In the genomic region with DNA sequence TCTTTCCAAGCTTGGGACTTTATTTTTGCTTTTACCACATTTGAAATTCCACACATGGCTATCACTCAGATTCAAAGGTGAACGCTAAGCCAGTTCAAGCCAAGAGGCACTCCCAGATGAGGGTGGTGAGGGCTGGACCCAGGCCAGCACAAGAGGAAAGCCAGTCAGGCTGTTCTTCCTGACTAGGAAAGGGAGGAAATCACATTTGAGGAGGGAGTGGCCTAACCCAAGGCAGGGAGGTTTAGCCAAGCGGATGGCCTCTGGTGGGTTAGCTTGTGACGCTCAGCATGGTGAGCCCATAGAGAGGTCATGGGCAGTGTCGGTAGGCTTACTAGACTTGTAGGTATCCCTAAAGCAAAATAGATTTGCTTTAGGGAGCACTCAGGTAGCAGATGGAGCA, we compare ENCODE assay signal across 11 mouse cellular contexts. TPM values are rescaled to one million over a fixed set of nuclear protein-coding genes. Genes with fewer than 3 reads are reported as not detected.
DNase-seq lines count a peak whose midpoint lies in the region; ATAC-seq and TF ChIP-seq lines count a peak whose summit lies in the region.
"Had no signal": no experiment of that assay in that cellular context is flagged by ENCODE, and none has a peak within 500 bp of the region (broad histone marks: within the 10 kb centered on the region; RNA-seq: fewer than 3 reads in every experiment).

No protein-coding gene starts in this region.

- 28% methylated on average over 4 of the region's 4 CpGs for WGBS in large intestine, adult 2 months
- 78% methylated on average over 4 of the region's 4 CpGs for WGBS in hindbrain, embryonic 13.5 days

- H3K9me3 ChIP-seq in CH12.LX (replicated peaks; ENCODE audit: low read length): no peaks in the 10 kb centered on the region
- H3K9me3 ChIP-seq in hindbrain, embryonic 13.5 days: no peaks in the 10 kb centered on the region
- H3K9me3 ChIP-seq: liver, embryonic 12.5 days had no signal

- H3K79me2 ChIP-seq in CH12.LX (replicated peaks; ENCODE audit: control insufficient read depth, extremely low read depth, insufficient read depth, poor library complexity, severe bottlenecking): no peaks in the 10 kb centered on the region

- no peak overlapping the region for H3K9ac ChIP-seq in CH12.LX (ENCODE audit: insufficient read depth, low read depth)
- H3K9ac ChIP-seq in hindbrain, embryonic 13.5 days: no peak overlapping the region
- H3K9ac ChIP-seq: liver, embryonic 12.5 days had no signal

- TF ChIP-seq CTCF in CH12.LX (conservative IDR thresholded peaks at IDR 0.05 in 1 of 2, IDR thresholded peaks at IDR 0.05 in 1 of 2; ENCODE audit: low read depth in 2 of 2, low read length in 2 of 2): no peak

- in situ Hi-C loops in CH12.LX (cut with MboI; ENCODE audit: low pct_ligation_motif_present, low pct_unique_long_range_greater_than_20kb, low sequenced_read_pairs): loop anchor here (5.0 to 10.0 kb wide), 2 partner anchors 150 to 258 kb away; no protein-coding TSS in a partner anchor

- dilution Hi-C loops in CH12.LX (cut with MboI; ENCODE audit: extremely low pct_ligation_motif_present, extremely low pct_unique_long_range_greater_than_20kb, low sequenced_read_pairs): no loop called here

- intact Hi-C loops in heart, postnatal 36 days (cut with DNase I): no loop called here

- peak overlapping the region; percentile 47 for H3K27ac ChIP-seq in CH12.LX (ENCODE audit: insufficient read depth, low read depth)
- no peak overlapping the region for H3K27ac ChIP-seq in hindbrain, embryonic 13.5 days
- H3K27ac ChIP-seq: liver, embryonic 12.5 days had no signal

- no peak for ATAC-seq in hindbrain, embryonic 13.5 days (ENCODE audit: low FRiP score)
- ATAC-seq: liver, embryonic 12.5 days; Patski had no signal

- H3K4me3 ChIP-seq in CH12.LX (replicated peaks in 1 of 3; ENCODE audit: low read depth in 2 of 3, low read length in 2 of 3, poor library complexity in 1 of 3): no peak overlapping the region
- no peak overlapping the region for H3K4me3 ChIP-seq in hindbrain, embryonic 13.5 days
- H3K4me3 ChIP-seq: liver, embryonic 12.5 days had no signal

- H3K4me1 ChIP-seq in CH12.LX (ENCODE audit: control insufficient read depth in 1 of 2, insufficient read depth in 2 of 2): peaks cover 26 to 52% of the 10 kb centered on the region in 2 experiments
- no peaks in the 10 kb centered on the region; the same call in 1 of the 2 replicates for H3K4me1 ChIP-seq in hindbrain, embryonic 13.5 days (replicated peaks)
- H3K4me1 ChIP-seq: liver, embryonic 12.5 days had no signal

- TF ChIP-seq POLR2A in CH12.LX (IDR thresholded peaks at IDR 0.05; ENCODE audit: low read depth, low read length): no peak

- TF ChIP-seq EP300 in CH12.LX (IDR thresholded peaks at IDR 0.05; ENCODE audit: low read length): no peak

- no peak for TF ChIP-seq RAD21 in CH12.LX (IDR thresholded peaks at IDR 0.05; ENCODE audit: low read depth, low read length)

- H3K36me3 ChIP-seq in CH12.LX (replicated peaks in 1 of 2; ENCODE audit: control insufficient read depth in 1 of 2, insufficient read depth in 1 of 2, low read length in 1 of 2): peaks cover 12 to 32% of the 10 kb centered on the region in 2 experiments
- peaks cover 37% of the 10 kb centered on the region for H3K36me3 ChIP-seq in hindbrain, embryonic 13.5 days

- H3K4me2 ChIP-seq in CH12.LX (ENCODE audit: insufficient read depth, low read depth, poor library complexity, severe bottlenecking): no peak overlapping the region
- no peak overlapping the region for H3K4me2 ChIP-seq in hindbrain, embryonic 13.5 days
- H3K4me2 ChIP-seq: liver, embryonic 12.5 days had no signal

- DNase-seq in 3T3-L1 (ENCODE audit: low read depth, low spot score) (peak; percentile 14), CH12.LX (ENCODE audit: extremely low read depth) (no peak)
- DNase-seq in heart, postnatal 36 days: peak; percentile 31 to 46
- peak; percentile 72 for DNase-seq in large intestine, adult 2 months (ENCODE audit: low read depth, low spot score)
- no peak for DNase-seq in layer of hippocampus, postnatal 14 days (ENCODE audit: low spot score in 2 of 2)
- no peak for DNase-seq in frontal cortex, postnatal 14 days (ENCODE audit: low spot score in 2 of 2)
- DNase-seq: thymus, postnatal 36 days had no signal

- no peaks in the 10 kb centered on the region for H3K27me3 ChIP-seq in CH12.LX (replicated peaks)
- H3K27me3 ChIP-seq in hindbrain, embryonic 13.5 days: no peaks in the 10 kb centered on the region
- H3K27me3 ChIP-seq: liver, embryonic 12.5 days; Patski had no signal

TF ChIP-seq in CH12.LX, 34 proteins besides CTCF, POLR2A, EP300 and RAD21:
- TF ChIP-seq JUND (conservative IDR thresholded peaks at IDR 0.05; ENCODE audit: low read depth, low read length) (no peak), SIN3A (IDR thresholded peaks at IDR 0.05; ENCODE audit: low read length) (no peak), ETS1 (conservative IDR thresholded peaks at IDR 0.05; ENCODE audit: low read depth, low read length) (no peak), POLR2AphosphoS2 (IDR thresholded peaks at IDR 0.05; ENCODE audit: low read depth, low read length) (no peak), CHD2 (IDR thresholded peaks at IDR 0.05; ENCODE audit: low read length) (no peak), KAT2A (IDR thresholded peaks at IDR 0.05; ENCODE audit: insufficient replicate concordance, low read length) (no peak), MAX (IDR thresholded peaks at IDR 0.05; ENCODE audit: low read length) (no peak), TCF12 (IDR thresholded peaks at IDR 0.05; ENCODE audit: low read depth, low read length) (no peak), HCFC1 (IDR thresholded peaks at IDR 0.05; ENCODE audit: low read depth, low read length) (no peak), GABPA (IDR thresholded peaks at IDR 0.05; ENCODE audit: insufficient replicate concordance, low read depth, low read length) (no peak), MAZ (IDR thresholded peaks at IDR 0.05; ENCODE audit: low read depth, low read length) (no peak; the same call in 1 of the 2 replicates), MAFK (IDR thresholded peaks at IDR 0.05; ENCODE audit: insufficient replicate concordance, low read length) (no peak), USF1 (IDR thresholded peaks at IDR 0.05; ENCODE audit: low read depth, low read length) (no peak), NRF1 (IDR thresholded peaks at IDR 0.05; ENCODE audit: low read depth, low read length) (no peak), IRF4 (IDR thresholded peaks at IDR 0.05; ENCODE audit: low read depth, low read length) (no peak), MXI1 (IDR thresholded peaks at IDR 0.05; ENCODE audit: low read depth, low read length) (no peak), MYC (IDR thresholded peaks at IDR 0.05; ENCODE audit: low read depth, low read length) (no peak), CHD1 (IDR thresholded peaks at IDR 0.05; ENCODE audit: low read depth, low read length) (no peak), RCOR1 (conservative IDR thresholded peaks at IDR 0.05; ENCODE audit: low read depth, low read length) (no peak)

RNA-seq across cellular contexts. Expression of a gene that starts 33.3 kb away (rescaled TPM):
- total RNA-seq in CH12.LX (2012; rRNA removed) (17.6 and 18.3 TPM in 2 replicates), CH12.LX (2014; rRNA removed) (14.9 and 17.4 TPM in 2 replicates)
- 21.0 and 24.4 TPM in 2 replicates for polyA plus RNA-seq in CH12.LX (2012; ENCODE audit: insufficient read length, low read depth)
- 1 to 10 TPM; 5.6 to 6.6 TPM for total RNA-seq in heart, postnatal 36 days (2021)
- polyA plus RNA-seq in large intestine, adult 2 months (2012; rRNA removed): 12.1 and 24.6 TPM in 2 replicates
- total RNA-seq in layer of hippocampus, postnatal 14 days (2021): 10 to 100 TPM; 16.6 to 19.5 TPM
- 36.0 and 39.8 TPM in 2 replicates for polyA plus RNA-seq in hindbrain, embryonic 13.5 days (2015; fragmentation: Nextera tagmentation; extraction: Ambion mirVana)

RNA-seq across cellular contexts. Expression of a gene that starts 40.1 kb away (rescaled TPM):
- total RNA-seq in CH12.LX (2012; rRNA removed) (1.6 and 3.3 TPM in 2 replicates), CH12.LX (2014; rRNA removed) (8.3 and 14.7 TPM in 2 replicates)
- 2.6 and 3.4 TPM in 2 replicates for polyA plus RNA-seq in CH12.LX (2012; ENCODE audit: insufficient read length, low read depth)
- not detected for total RNA-seq in heart, postnatal 36 days (2021)
- polyA plus RNA-seq in large intestine, adult 2 months (2012; rRNA removed): 0.86 and 2.0 TPM in 2 replicates
- total RNA-seq in layer of hippocampus, postnatal 14 days (2021): not detected
- 0.53 TPM in 1 of 2 replicates, not detected in the other for polyA plus RNA-seq in hindbrain, embryonic 13.5 days (2015; fragmentation: Nextera tagmentation; extraction: Ambion mirVana)
- polyA plus RNA-seq: embryonic facial prominence, embryonic 11.5 days; Patski had no signal

Comparison
In these comparisons a context has a peak if more than half of its experiments do, and no peak if none do; other contexts are left out.
1. DNase-seq: peak in 3T3-L1 (single experiment), heart, postnatal 36 days (2 of 2) and large intestine, adult 2 months (single experiment); none in CH12.LX (single experiment), layer of hippocampus, postnatal 14 days (0 of 2) and frontal cortex, postnatal 14 days (0 of 2).